Mouse (Mus musculus) hematopoietic stem cell, adult 5-6 weeks (primary cell): ENCODE measurements around the gene Ctf2. TPM values are rescaled to one million over a fixed set of nuclear protein-coding genes. Genes with fewer than 3 reads are reported as not detected.

Experiments used
- ATAC-seq, 2 experiments: fragments of 125-278 bp in 1 of 2; replicated peaks in 1 of 2; 2 replicates each; pipeline ENCODE4 v1.8.0; 2016 to 2017; ENCODE audit warnings: inconsistent platforms in 2 of 2, mild to moderate bottlenecking in 2 of 2, moderate number of reproducible peaks in 2 of 2, low read depth in 1 of 2, moderate TSS enrichment in 1 of 2; ENCODE audit not compliant: low FRiP score in 2 of 2, poor library complexity in 2 of 2, severe bottlenecking in 2 of 2, insufficient read depth in 1 of 2, low TSS enrichment in 1 of 2
- total RNA-seq: library from RNA; stranded (forward); fragments of 172-1452, 232-1000 nt; gene quantifications from 2 replicates; pipeline ENCODE4 v1.2.3, GENCODE M21; 2017

Ctf2 gene
- total RNA-seq, 1 experiment from 2014 or later, result not detected

- 0 out of 4 replicates have a peak, but pooled peaks of 1 of the 2 experiments have one; percentile 22 for ATAC-seq
Observed at GRCm38 (mm10) chr7:127677077-127677476, 54.9 kb downstream of the Ctf2 start.

GRCm38 (mm10) chr7:127675391-127675811 is 56.6 kb downstream of the Ctf2 start:
- no peak for ATAC-seq

- peak; percentile 83 to 90 for ATAC-seq
Observed at GRCm38 (mm10) chr7:127674977-127675376, 57.0 kb downstream of the Ctf2 start.

GRCm38 (mm10) chr7:127672776-127673175 is 59.2 kb downstream of the Ctf2 start:
- no peak for ATAC-seq

GRCm38 (mm10) chr7:127671880-127672774 is 59.8 kb downstream of the Ctf2 start:
- no peak for ATAC-seq

Other genes with a start within 250 kb of the Ctf2 start
- 24.2 and 38.4 TPM in 2 replicates for gene Srcap, start 220.2 kb downstream of the Ctf2 start, total RNA-seq
- gene Gm42715, start 212.6 kb downstream of the Ctf2 start, total RNA-seq, result 8.9 and 9.1 TPM in 2 replicates
- 0.65 and 9.4 TPM in 2 replicates for gene Tmem265, start 170.8 kb downstream of the Ctf2 start, total RNA-seq
- 35.7 and 51.0 TPM in 2 replicates for gene Phkg2, start 158.8 kb downstream of the Ctf2 start, total RNA-seq
- 3.6 and 8.4 TPM in 2 replicates for gene Ccdc189, start 143.6 kb downstream of the Ctf2 start, total RNA-seq
- gene Rnf40, start 143.4 kb downstream of the Ctf2 start, total RNA-seq, result 52.4 and 54.8 TPM in 2 replicates
- gene Zfp629, start 116.4 kb downstream of the Ctf2 start, total RNA-seq, result 16.1 and 16.8 TPM in 2 replicates
- gene Bcl7c, start 23.2 kb downstream of the Ctf2 start, total RNA-seq, result 60.5 and 72.0 TPM in 2 replicates
- gene Ctf1, start 19.4 kb downstream of the Ctf2 start, total RNA-seq, result 1.3 and 7.7 TPM in 2 replicates
- gene Fbxl19, start 12.4 kb upstream of the Ctf2 start, total RNA-seq, result 15.1 and 18.5 TPM in 2 replicates
- 25.3 and 34.4 TPM in 2 replicates for gene Orai3, start 37.6 kb upstream of the Ctf2 start, total RNA-seq
- gene Setd1a, start 44.5 kb upstream of the Ctf2 start, total RNA-seq, result 12.4 and 15.2 TPM in 2 replicates
- not detected in 2 replicates for gene Gm49388, start 53.4 kb upstream of the Ctf2 start, total RNA-seq
- 30.2 and 35.6 TPM in 2 replicates for gene Hsd3b7, start 68.4 kb upstream of the Ctf2 start, total RNA-seq
- gene Stx4a, start 92.1 kb upstream of the Ctf2 start, total RNA-seq, result 47.1 and 82.4 TPM in 2 replicates
- 0.40 and 1.6 TPM in 2 replicates for gene Stx1b, start 92.4 kb upstream of the Ctf2 start, total RNA-seq
- gene Zfp646, start 144.1 kb upstream of the Ctf2 start, total RNA-seq, result 44.5 and 50.2 TPM in 2 replicates
- gene Zfp668, start 144.7 kb upstream of the Ctf2 start, total RNA-seq, result 5.4 and 7.0 TPM in 2 replicates
- 0.94 TPM in 1 of 2 replicates, not detected in the other for gene Prss53, start 158.8 kb upstream of the Ctf2 start, total RNA-seq
- gene Gm21974, start 163.3 kb upstream of the Ctf2 start, total RNA-seq, result not detected in 2 replicates
- 31.1 and 40.5 TPM in 2 replicates for gene Vkorc1, start 163.5 kb upstream of the Ctf2 start, total RNA-seq
- gene Bckdk, start 171.9 kb upstream of the Ctf2 start, total RNA-seq, result 37.4 and 44.7 TPM in 2 replicates
- 42.5 and 48.2 TPM in 2 replicates for gene Kat8, start 180.3 kb upstream of the Ctf2 start, total RNA-seq
- not detected in 2 replicates for gene Prss8, start 197.9 kb upstream of the Ctf2 start, total RNA-seq
- 1.2 and 2.3 TPM in 2 replicates for gene Prss36, start 214.6 kb upstream of the Ctf2 start, total RNA-seq
- gene Fus, start 235.3 kb upstream of the Ctf2 start, total RNA-seq, result 98.3 and 114 TPM in 2 replicates